Comparison of ENCODE assay signal across 12 mouse cellular contexts in genomic region chr9:67485169-67486072, GRCm38 (mm10).
DNase-seq lines count a peak whose midpoint lies in the region; ATAC-seq and TF ChIP-seq lines count a peak whose summit lies in the region.
"Had no signal": no experiment of that assay in that cellular context is flagged by ENCODE, and none has a peak within 500 bp of the region (broad histone marks: within the 10 kb centered on the region; RNA-seq: fewer than 3 reads in every experiment).

No protein-coding gene starts in this region.

- H3K9me3 ChIP-seq in heart, embryonic 11.5 days (replicated peaks; ENCODE audit: control insufficient read depth, low read length) = no peaks in the 10 kb centered on the region
- H3K9me3 ChIP-seq in kidney, postnatal 0 days (replicated peaks; ENCODE audit: low read length) = no peaks in the 10 kb centered on the region
- no peaks in the 10 kb centered on the region for H3K9me3 ChIP-seq in neural tube, embryonic 15.5 days (replicated peaks)

- H3K4me1 ChIP-seq in heart, embryonic 11.5 days (ENCODE audit: control insufficient read depth, insufficient read depth, low read length) = peaks cover 27% of the 10 kb centered on the region
- no peaks in the 10 kb centered on the region; the same call in 1 of the 2 replicates for H3K4me1 ChIP-seq in kidney, postnatal 0 days (replicated peaks; ENCODE audit: insufficient read depth, low read length)
- H3K4me1 ChIP-seq in neural tube, embryonic 15.5 days = peaks cover 7% of the 10 kb centered on the region; the same call in 1 of the 2 replicates

- no peak for TF ChIP-seq CTCF in kidney, postnatal 0 days (IDR thresholded peaks at IDR 0.05; ENCODE audit: low read depth)

- no peak overlapping the region for H3K4me3 ChIP-seq in heart, embryonic 11.5 days (ENCODE audit: low read depth, low read length)
- H3K4me3 ChIP-seq in kidney, postnatal 0 days (replicated peaks; ENCODE audit: low read depth, low read length) = no peak overlapping the region
- no peak overlapping the region for H3K4me3 ChIP-seq in neural tube, embryonic 15.5 days (replicated peaks)
- H3K4me3 ChIP-seq: left cerebral cortex, adult 2 months; myocyte had no signal

- no peak for ATAC-seq in heart, embryonic 11.5 days (replicated peaks; ENCODE audit: insufficient number of reproducible peaks, low FRiP score, low TSS enrichment)
- ATAC-seq in kidney, postnatal 0 days (replicated peaks; ENCODE audit: low FRiP score, low read depth) = no peak
- ATAC-seq in neural tube, embryonic 15.5 days (ENCODE audit: low FRiP score) = no peak

- peak; percentile 12 to 16 for DNase-seq in gastrocnemius, postnatal 36 days
- DNase-seq in gastrocnemius, postnatal 4 days (ENCODE audit: low spot score in 2 of 2) = no peak
- peak; percentile 44 for DNase-seq in kidney, postnatal 0 days (ENCODE audit: low spot score)
- DNase-seq in lung, postnatal 4 days = peak; percentile 55 to 67
- DNase-seq in adipocyte (ENCODE audit: low spot score) = no peak
- DNase-seq in spleen, adult 18-20 months = no peak
- DNase-seq: B cell, adult 2 months had no signal

- no peak overlapping the region for H3K27ac ChIP-seq in heart, embryonic 11.5 days (ENCODE audit: low read depth, low read length)
- no peak overlapping the region for H3K27ac ChIP-seq in kidney, postnatal 0 days
- no peak overlapping the region for H3K27ac ChIP-seq in neural tube, embryonic 15.5 days (replicated peaks)
- H3K27ac ChIP-seq: hindbrain, embryonic 14.5 days; left cerebral cortex, adult 2 months had no signal

- H3K9ac ChIP-seq in heart, embryonic 11.5 days (ENCODE audit: low read depth, low read length) = no peak overlapping the region
- H3K9ac ChIP-seq in kidney, postnatal 0 days (ENCODE audit: low read depth, low read length) = no peak overlapping the region
- H3K9ac ChIP-seq in neural tube, embryonic 15.5 days (replicated peaks) = no peak overlapping the region
- H3K9ac ChIP-seq: hindbrain, embryonic 14.5 days had no signal

- H3K27me3 ChIP-seq in heart, embryonic 11.5 days (ENCODE audit: control insufficient read depth, insufficient read depth, low read length) = peaks cover 7% of the 10 kb centered on the region; the same call in 1 of the 2 replicates
- no peaks in the 10 kb centered on the region for H3K27me3 ChIP-seq in kidney, postnatal 0 days (ENCODE audit: insufficient read depth, low read length)
- H3K27me3 ChIP-seq in neural tube, embryonic 15.5 days (replicated peaks) = no peaks in the 10 kb centered on the region

- peak overlapping the region; percentile 14; the same call in 1 of the 2 replicates for H3K4me2 ChIP-seq in heart, embryonic 11.5 days
- H3K4me2 ChIP-seq in kidney, postnatal 0 days (ENCODE audit: low read length) = no peak overlapping the region
- H3K4me2 ChIP-seq in neural tube, embryonic 15.5 days = no peak overlapping the region
- H3K4me2 ChIP-seq: hindbrain, embryonic 14.5 days had no signal

- intact Hi-C loops in gastrocnemius, postnatal 36 days (cut with DNase I) = no loop called here

- no peaks in the 10 kb centered on the region for H3K36me3 ChIP-seq in heart, embryonic 11.5 days (ENCODE audit: control insufficient read depth, insufficient read depth, low read length)
- H3K36me3 ChIP-seq in kidney, postnatal 0 days (ENCODE audit: insufficient read depth, low read length) = no peaks in the 10 kb centered on the region
- H3K36me3 ChIP-seq in neural tube, embryonic 15.5 days = no peaks in the 10 kb centered on the region

- WGBS in heart, embryonic 11.5 days (ENCODE audit: insufficient replicate concordance) = 59% methylated on average over 15 of the region's 15 CpGs
- WGBS in kidney, postnatal 0 days = 70% methylated on average over 14 of the region's 15 CpGs
- WGBS in neural tube, embryonic 15.5 days = 80% methylated on average over 15 of the region's 15 CpGs

Comparison
In these comparisons a context has a peak if more than half of its experiments do, and no peak if none do; other contexts are left out.
1. DNase-seq: peak in gastrocnemius, postnatal 36 days (2 of 2), kidney, postnatal 0 days (single experiment) and lung, postnatal 4 days (2 of 2); none in gastrocnemius, postnatal 4 days (0 of 2), adipocyte (single experiment) and spleen, adult 18-20 months (0 of 2).